Mouse (Mus musculus) embryonic fibroblast, embryonic 13.5 days (primary cell): Measurements from ENCODE around the gene Pln. TPM values are rescaled to one million over a fixed set of nuclear protein-coding genes. Genes with fewer than 3 reads are reported as not detected.

Source experiments
- H3K27ac ChIP-seq: 2 replicates; pipeline ENCODE4 v1.5.1; 2012; ENCODE audit warnings: low read length, control low read depth, inconsistent platforms; ENCODE audit not compliant: insufficient read depth
- H3K4me1 ChIP-seq: 2 replicates; pipeline ENCODE4 v1.6.1; 2011; ENCODE audit warnings: low read length; ENCODE audit not compliant: control insufficient read depth, insufficient read depth
- H3K4me3 ChIP-seq: 2 replicates; pipeline ENCODE4 v1.5.1; 2011; ENCODE audit warnings: mild to moderate bottlenecking, control low read depth, low read length; ENCODE audit not compliant: insufficient read depth
- CTCF ChIP-seq: IDR thresholded peaks from 2 replicates; pipeline ENCODE4 v1.5.1; 2011; ENCODE audit warnings: mild to moderate bottlenecking, control low read depth, low read length, moderate library complexity, borderline replicate concordance; ENCODE audit not compliant: insufficient read depth
- POLR2A ChIP-seq: IDR thresholded peaks from 2 replicates; pipeline ENCODE4 v1.6.1; 2011; ENCODE audit warnings: low read depth, mild to moderate bottlenecking, control low read depth, low read length, moderate library complexity
- polyA plus RNA-seq: library from polyadenylated mRNA; stranded (reverse); fragments of >200 nt; gene quantifications from 2 replicates; pipeline ENCODE4 v1.2.4, GENCODE M21; 2011; ENCODE audit warnings: low read depth; ENCODE audit not compliant: missing spikeins, insufficient read length

The Pln gene
- polyA plus RNA-seq: not detected in 2 replicates

DNA sequence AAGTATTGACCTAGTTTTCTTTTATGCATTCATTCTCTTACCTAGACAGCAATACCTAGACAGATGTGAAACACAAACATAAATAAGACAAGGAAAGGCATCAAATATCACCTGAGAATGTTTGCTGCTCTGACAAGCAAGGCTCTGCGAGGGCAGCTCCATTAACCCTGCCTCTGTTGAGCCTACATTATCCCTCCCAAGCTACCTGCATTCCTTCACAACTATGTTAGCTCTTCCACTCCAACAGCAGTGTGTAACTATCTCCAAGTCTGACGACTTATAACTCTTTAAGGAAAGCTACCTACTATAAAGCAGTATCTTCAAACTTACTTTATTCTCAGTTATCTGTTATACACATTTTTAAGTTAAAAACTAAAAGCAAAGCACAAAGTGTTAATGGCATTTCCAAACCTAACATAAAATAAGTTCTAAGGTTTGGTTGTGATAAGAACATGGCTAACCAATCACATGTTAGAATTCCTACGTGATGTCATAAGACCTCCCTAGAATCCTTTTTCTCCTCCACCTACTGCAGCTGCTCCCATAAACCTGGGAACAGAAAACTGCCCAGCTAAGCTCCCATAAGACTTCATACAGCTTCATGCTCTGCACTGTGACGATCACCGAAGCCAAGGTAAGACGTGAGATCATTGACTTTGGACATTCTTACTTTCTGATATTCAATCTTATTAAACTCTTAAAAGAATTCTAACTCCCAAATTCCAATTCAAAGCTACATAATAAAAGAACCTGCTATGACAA, at the start of gene Pln:
Gene Pln, plus strand, starts transcription at position 506 of the 762 bp plus-strand sequence.
- TF ChIP-seq POLR2A (no peak), CTCF (no peak)
- Histone ChIP-seq H3K4me1 (no peaks in the 10 kb centered on the region), H3K4me3 (no peak within 1 kb of the TSS), H3K27ac (no peak within 1 kb of the TSS)

DNA sequence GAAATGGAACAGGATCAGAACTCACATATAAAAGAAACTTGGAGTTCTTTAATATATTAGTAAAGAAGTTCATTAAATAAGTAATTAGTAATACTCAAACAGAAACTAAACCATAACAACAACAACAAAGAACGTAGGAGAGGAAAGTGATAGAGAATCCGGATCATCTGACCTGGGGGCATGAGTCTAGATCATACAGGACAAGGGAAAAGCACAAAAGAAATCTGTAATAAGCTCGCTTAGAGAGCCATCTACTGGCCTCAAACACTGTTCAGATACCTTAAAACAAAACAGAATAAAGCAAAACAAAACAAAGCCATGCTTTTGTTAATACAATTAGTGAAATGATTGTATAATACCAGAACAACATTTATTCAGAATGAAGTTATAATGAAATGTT, 31.6 kb upstream of the Pln start:
- TF ChIP-seq POLR2A (no peak), CTCF (no peak)
- no peaks in the 10 kb centered on the region for H3K4me1 ChIP-seq
- H3K4me3 ChIP-seq: no peak overlapping the region
- H3K27ac ChIP-seq: no peak overlapping the region

DNA sequence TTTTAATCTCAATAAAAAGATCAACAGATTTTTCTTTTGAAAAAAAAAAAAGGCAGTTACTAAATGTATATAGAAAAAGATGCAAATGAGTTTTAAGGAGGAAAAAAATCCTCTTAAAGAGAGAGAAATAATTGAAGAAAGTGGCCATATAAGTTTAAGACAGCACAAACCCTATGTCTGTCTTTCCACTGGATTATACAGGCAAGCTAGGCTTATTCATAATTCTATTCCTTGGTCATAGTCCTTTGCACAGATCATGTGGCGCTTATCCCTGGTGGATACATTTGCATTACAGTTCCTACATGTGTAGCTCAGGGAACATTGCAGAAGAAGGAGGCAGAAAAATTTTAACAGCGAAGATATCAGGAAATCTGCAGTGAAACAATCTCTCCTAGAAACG, 30.8 kb upstream of the Pln start:
- Histone ChIP-seq H3K27ac (no peak overlapping the region), H3K4me3 (no peak overlapping the region), H3K4me1 (no peaks in the 10 kb centered on the region)
- no peak for TF ChIP-seq POLR2A
- TF ChIP-seq CTCF: no peak

DNA sequence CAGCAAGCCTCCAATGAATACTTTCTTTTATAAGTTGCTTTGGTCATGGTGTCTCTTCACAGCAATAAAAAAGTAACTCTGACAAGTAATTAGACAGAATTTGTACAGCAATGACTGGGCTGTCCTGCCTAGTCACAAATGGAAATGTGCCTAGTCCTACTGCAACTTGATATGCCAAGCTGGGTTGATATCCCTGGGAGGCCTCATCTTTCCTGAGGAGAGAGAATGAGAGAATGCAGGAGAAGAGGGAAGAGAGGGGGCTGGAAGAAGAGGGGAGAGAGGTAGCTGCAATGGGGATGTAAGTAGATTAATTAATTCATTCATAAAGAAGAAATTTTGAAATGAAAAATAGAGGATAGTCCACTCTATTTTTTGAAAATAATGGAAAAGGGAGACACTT, 14.1 kb upstream of the Pln start:
- H3K27ac ChIP-seq: no peak overlapping the region
- no peaks in the 10 kb centered on the region for H3K4me1 ChIP-seq
- no peak for TF ChIP-seq POLR2A
- TF ChIP-seq CTCF: no peak
- no peak overlapping the region for H3K4me3 ChIP-seq

DNA sequence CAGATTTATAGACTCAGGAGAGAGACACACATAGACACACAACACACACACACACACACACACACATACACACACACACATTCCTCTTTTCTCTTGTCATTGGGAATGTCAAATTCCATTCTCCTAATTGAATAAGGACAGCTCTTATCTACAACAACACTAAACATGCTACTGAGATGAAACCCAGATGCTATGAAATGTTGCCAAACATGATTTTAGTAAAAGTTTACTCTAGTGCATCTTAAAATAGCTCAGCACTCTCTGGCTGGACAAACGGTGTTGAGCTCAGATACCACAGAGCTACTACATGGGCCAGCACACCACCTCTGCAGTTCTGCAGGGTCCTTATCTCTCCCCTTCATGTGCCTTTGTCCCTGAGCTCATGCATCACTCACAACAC, 12.8 kb upstream of the Pln start:
- TF ChIP-seq POLR2A: no peak
- no peak for TF ChIP-seq CTCF
- H3K27ac ChIP-seq: no peak overlapping the region
- H3K4me1 ChIP-seq: no peaks in the 10 kb centered on the region
- H3K4me3 ChIP-seq: no peak overlapping the region

DNA sequence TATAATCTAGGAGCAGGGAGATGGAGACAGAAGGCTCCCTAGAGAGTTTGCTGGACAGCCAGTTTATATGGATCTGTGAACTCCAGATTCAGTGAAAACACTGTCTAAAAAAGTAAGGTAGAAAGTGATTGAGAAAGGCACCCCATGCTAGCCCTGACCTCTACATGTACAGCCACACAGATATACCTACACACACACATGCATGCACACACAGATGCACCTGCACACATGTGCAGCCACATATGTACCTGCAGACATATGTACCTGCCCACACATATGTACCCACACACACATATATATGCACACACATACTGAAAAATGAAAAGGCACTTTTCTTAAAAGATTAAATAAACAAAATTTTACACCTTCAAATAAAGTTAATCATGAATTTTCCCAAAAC, 11.1 kb upstream of the Pln start:
- no peak overlapping the region for H3K4me3 ChIP-seq
- H3K4me1 ChIP-seq: no peaks in the 10 kb centered on the region
- TF ChIP-seq CTCF (no peak), POLR2A (no peak)
- no peak overlapping the region for H3K27ac ChIP-seq

DNA sequence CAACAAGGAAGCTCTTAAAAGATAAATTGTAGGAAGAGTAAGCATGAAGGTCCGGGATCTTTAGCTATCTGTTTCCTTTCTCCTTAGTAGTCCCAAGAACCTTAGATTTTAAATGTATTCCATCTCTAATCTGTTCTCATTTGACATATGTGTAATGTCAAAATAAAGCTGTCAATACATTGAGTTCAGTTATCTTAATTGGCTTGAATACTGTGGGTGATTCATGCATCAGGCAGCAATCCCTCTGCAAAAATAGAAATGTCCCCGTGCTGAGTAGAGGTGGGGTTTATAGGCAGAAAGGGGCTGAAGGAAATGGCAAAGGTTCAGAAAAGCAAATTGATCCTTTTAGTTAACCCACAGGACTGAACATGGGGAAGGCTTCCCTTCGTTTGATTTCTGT, 8.2 kb upstream of the Pln start:
- no peak overlapping the region for H3K27ac ChIP-seq
- no peak for TF ChIP-seq CTCF
- TF ChIP-seq POLR2A: no peak
- no peak overlapping the region for H3K4me3 ChIP-seq
- H3K4me1 ChIP-seq: no peaks in the 10 kb centered on the region

DNA sequence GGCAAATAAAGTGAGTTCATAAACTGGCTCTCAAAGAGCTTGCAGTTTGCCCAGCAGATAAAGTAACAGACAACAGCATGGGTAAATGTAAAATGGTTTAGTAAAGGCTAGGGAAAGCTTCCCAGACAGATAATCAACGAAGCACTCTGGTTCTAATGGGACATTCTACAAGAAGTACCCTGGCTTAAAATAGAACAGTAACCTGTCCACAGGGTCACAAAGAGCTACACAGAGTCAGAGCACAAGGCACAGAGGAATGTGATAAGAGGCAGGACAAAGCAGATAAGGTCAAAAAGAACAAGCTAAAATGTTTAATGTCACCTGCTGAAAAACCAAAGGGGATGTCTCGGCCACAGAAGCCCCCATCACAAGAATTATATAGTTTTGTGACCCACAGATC, 4.7 kb upstream of the Pln start:
- Histone ChIP-seq H3K4me3 (no peak overlapping the region), H3K4me1 (no peaks in the 10 kb centered on the region), H3K27ac (no peak overlapping the region)
- TF ChIP-seq POLR2A: no peak
- TF ChIP-seq CTCF: no peak

DNA sequence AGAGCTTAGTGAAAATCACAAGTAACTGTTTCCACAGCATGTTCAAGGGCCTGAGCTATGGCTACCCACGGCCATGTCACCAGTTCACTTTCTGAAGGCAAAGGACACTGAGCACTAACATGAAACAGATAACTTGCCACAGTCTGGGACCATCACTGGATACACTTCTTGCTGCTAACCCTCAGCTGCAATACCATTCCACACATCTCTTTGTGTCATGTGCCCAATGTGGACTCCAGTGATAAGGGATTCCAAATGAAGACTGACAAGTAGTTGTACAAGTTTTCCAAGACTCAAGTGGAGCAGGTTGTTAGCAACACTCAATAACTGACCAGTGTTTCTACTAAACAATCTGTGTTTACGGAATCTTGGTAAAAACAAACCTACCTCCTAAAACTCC, 2.2 kb upstream of the Pln start:
- TF ChIP-seq POLR2A: no peak
- TF ChIP-seq CTCF: no peak
- no peak overlapping the region for H3K4me3 ChIP-seq
- no peaks in the 10 kb centered on the region for H3K4me1 ChIP-seq
- H3K27ac ChIP-seq: no peak overlapping the region

DNA sequence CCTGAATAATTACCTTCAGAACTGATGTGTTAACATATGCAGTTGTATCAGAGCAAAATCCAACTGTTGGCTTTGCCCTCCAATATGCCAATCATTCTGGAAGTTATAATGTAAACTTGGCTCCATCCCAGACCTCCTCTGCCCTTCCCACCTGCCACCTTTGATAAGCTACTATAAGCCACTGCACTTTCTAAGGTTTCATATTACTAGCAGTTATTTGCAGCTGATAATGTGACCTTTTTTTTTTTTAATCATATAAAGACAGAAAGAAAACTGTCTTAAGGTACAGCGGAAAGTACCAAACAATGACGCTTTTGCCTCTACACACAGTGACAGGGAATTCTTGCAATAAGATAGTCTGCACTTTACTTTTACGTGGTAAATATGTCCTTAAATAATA, 1.5 kb upstream of the Pln start:
- Histone ChIP-seq H3K4me1 (no peaks in the 10 kb centered on the region), H3K27ac (no peak overlapping the region), H3K4me3 (no peak overlapping the region)
- TF ChIP-seq POLR2A (no peak), CTCF (no peak)
